Mouse (Mus musculus) ES-E14 (cell line): Measurements from ENCODE around the gene Meltf. TPM values are rescaled to one million over a fixed set of nuclear protein-coding genes. Genes with fewer than 3 reads are reported as not detected.

Source experiments
- DNase-seq: peaks from one replicate; pipeline ENCODE4 v3.0.0-alpha.2; 2013; ENCODE audit warnings: low read depth, low spot score
- H3K27ac ChIP-seq: 2 replicates; pipeline ENCODE4 v1.5.1; 2012; ENCODE audit warnings: low read depth, mild to moderate bottlenecking, low read length, moderate library complexity, mixed read lengths; ENCODE audit not compliant: poor library complexity, insufficient read depth, severe bottlenecking
- H3K36me3 ChIP-seq: 2 replicates; pipeline ENCODE4 v1.6.1; 2012; ENCODE audit warnings: mild to moderate bottlenecking, low read length, moderate library complexity, mixed read lengths; ENCODE audit not compliant: control insufficient read depth, poor library complexity, insufficient read depth, severe bottlenecking
- H3K4me1 ChIP-seq, 2 experiments: fragments of 150-350 bp in 1 of 2; sonication (generic) in 1 of 2; 2 replicates each; pipeline ENCODE4 v1.6.1; 2012; ENCODE audit warnings: low read length in 2 of 2, mild to moderate bottlenecking in 1 of 2, mixed read lengths in 1 of 2; ENCODE audit not compliant: control insufficient read depth in 2 of 2, insufficient read depth in 2 of 2, poor library complexity in 1 of 2
- H3K4me3 ChIP-seq, 2 experiments: fragments of 150-350 bp in 1 of 2; sonication (generic) in 1 of 2; 2 replicates each; pipeline ENCODE4 v1.5.1; 2012; ENCODE audit warnings: low read length in 2 of 2, low read depth in 1 of 2, mild to moderate bottlenecking in 1 of 2, mixed read lengths in 1 of 2; ENCODE audit not compliant: insufficient read depth in 1 of 2, poor library complexity in 1 of 2, severe bottlenecking in 1 of 2
- H3K9ac ChIP-seq: 2 replicates; pipeline ENCODE4 v1.6.1; 2012; ENCODE audit warnings: low read depth, mild to moderate bottlenecking, low read length, mixed read lengths; ENCODE audit not compliant: poor library complexity, insufficient read depth, severe bottlenecking
- H3K9me3 ChIP-seq: fragments of 150-350 bp; sonication (generic); 2 replicates; pipeline ENCODE4 v1.6.1; 2012; ENCODE audit warnings: low read depth, mild to moderate bottlenecking, low read length; ENCODE audit not compliant: control insufficient read depth, insufficient read depth
- CHD2 ChIP-seq: IDR thresholded peaks from 2 replicates; pipeline ENCODE4 v1.6.1; 2014; ENCODE audit warnings: mild to moderate bottlenecking, low read depth, low read length, inconsistent platforms
- HCFC1 ChIP-seq: IDR thresholded peaks from 2 replicates; pipeline ENCODE4 v1.6.1; 2012; ENCODE audit warnings: low read length, inconsistent platforms, borderline replicate concordance; ENCODE audit not compliant: insufficient read depth
- MAFK ChIP-seq: IDR thresholded peaks from 2 replicates; pipeline ENCODE4 v1.6.1; 2014; ENCODE audit warnings: mild to moderate bottlenecking, low read depth, low read length, inconsistent platforms; ENCODE audit not compliant: insufficient read depth
- ZC3H11A ChIP-seq: IDR thresholded peaks from 2 replicates; pipeline ENCODE4 v1.6.1; 2012; ENCODE audit warnings: low read depth, mild to moderate bottlenecking, inconsistent platforms, low read length, borderline replicate concordance
- ZNF384 ChIP-seq: IDR thresholded peaks from 2 replicates; pipeline ENCODE4 v1.6.1; 2012; ENCODE audit warnings: low read depth, low read length, inconsistent platforms
- in situ Hi-C, 2 experiments: fragments of 600-800 bp; cut with MboI; formaldehyde crosslinking; loops; one replicate each; pipeline ENCODE4 v1.15.1; 2025; ENCODE audit warnings: low sequenced_read_pairs in 2 of 2, inconsistent platforms in 1 of 2; ENCODE audit not compliant: unreplicated experiment in 2 of 2
- total RNA-seq: library from RNA; depleted of rRNA; stranded (reverse); fragments of 300-350 nt; gene quantifications from 2 replicates; pipeline ENCODE4 v1.2.3, GENCODE M21; 2012

Meltf gene
- total RNA-seq, 1 experiment = 0.40 TPM

DNA sequence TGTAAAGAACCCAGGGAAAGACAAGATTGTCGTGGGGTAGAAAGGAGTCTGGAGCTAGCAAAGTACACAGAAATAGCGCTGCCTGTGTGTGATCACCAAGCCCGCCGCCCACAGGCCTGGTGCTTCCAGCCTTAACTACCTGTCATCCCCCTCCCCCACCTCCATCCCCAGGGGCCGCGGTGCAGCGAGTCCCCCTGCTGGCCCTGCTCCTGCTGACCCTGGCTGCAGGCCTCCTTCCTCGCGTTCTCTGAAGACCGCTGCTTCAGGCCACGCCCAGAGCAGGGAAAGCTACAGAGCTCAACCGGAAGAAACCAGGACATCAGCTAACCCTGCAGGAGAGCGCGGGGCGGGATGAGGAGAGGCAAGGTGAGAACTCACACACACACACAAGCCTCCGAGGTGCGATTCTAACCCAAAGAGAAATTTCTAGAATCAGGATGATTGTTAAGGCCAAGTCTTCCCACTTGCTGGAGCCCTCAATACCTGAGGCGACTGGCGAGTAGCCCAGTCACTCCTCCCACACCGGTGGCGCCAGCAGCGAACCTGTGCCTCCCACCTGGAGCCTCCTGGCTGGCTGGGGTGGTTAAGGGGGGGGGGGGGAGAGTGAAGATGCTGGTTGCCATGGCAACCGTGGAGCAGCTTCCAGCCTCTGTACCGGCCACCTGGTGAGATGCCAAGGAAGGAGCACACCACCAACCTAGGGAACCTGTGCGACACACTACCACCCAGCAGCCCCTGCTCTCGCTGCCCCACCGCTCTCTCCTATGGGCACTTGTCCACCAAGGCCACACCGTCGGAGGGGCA lies 18.6 kb downstream of the Meltf start:
- Histone ChIP-seq H3K4me1 (peaks cover 4 to 31% of the 10 kb centered on the region in 2 experiments; a peak in 3 of 4 replicates), H3K27ac (no peak overlapping the region), H3K9me3 (no peaks in the 10 kb centered on the region), H3K9ac (no peak overlapping the region), H3K4me3 (no peak overlapping the region), H3K36me3 (no peaks in the 10 kb centered on the region)
- in situ Hi-C loops = no loop called here
- DNase-seq = no peak
- TF ChIP-seq ZC3H11A (no peak), ZNF384 (no peak), HCFC1 (no peak), CHD2 (no peak), MAFK (no peak)

DNA sequence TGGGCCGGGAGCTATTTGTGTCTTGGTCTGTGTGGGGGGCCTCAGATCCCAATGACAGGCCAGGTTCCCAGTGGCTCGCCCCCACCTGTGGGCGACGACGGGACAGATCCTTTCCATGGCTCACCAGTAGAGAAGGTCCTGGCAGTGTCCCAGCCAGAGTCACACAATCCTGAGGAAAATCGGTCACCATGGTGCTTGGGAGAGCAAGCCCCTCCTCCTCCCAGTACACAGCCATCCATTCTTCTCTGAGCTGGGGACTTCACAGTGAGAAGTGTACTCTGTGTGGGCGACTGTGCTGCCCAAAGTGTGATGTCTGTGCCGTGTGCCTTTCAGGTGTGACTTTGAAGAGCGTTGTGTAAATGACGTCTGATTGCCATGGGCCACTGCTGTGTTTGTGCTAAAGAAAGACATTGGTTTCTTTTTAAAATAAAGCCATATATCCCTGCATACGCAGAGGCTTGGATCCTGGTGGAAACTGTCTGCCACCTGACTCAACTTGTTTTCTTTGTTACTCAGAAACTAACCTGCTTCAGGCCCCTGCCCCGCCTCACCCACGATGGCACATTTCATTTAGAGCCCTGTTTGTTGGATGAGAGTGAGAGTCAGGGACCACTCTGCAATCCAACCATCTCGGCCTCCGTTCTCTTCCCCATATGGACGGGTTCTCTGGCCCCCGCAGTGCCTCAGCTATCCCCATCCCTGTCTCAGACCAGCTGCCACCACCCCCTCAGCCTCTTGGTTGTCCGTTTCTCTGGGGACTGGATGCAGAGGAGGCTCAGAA lies 20.1 kb downstream of the Meltf start:
- Histone ChIP-seq H3K27ac (no peak overlapping the region), H3K9ac (no peak overlapping the region), H3K4me3 (no peak overlapping the region), H3K9me3 (no peaks in the 10 kb centered on the region), H3K36me3 (no peaks in the 10 kb centered on the region), H3K4me1 (peaks cover 0 to 18% of the 10 kb centered on the region in 2 experiments; a peak in 3 of 4 replicates)
- in situ Hi-C loops = no loop called here
- TF ChIP-seq HCFC1 = no peak
- no peak for TF ChIP-seq ZC3H11A
- no peak for DNase-seq

DNA sequence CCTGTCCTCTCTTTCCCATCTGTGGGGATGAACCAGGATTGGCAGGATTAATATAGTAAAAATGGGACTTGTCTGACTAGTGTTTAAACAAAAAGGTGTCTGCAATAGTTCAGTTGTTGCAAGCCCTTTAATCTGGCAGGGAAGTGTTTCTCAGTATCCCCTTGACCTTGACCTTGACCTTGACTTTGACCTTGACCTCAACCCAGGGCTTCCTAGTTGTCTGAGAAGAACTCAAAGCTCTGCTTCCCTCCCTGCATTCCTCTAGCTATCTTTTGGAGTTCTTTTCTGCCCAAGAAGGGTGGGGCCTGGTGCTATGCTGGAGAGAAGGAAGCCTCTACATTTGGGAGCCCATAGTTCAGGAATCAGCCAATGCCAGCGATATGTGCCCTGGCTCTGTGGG lies 23.3 kb downstream of the Meltf start:
- H3K4me3 ChIP-seq = no peak overlapping the region
- H3K36me3 ChIP-seq = no peaks in the 10 kb centered on the region
- TF ChIP-seq ZNF384 = no peak
- no peak for TF ChIP-seq HCFC1
- TF ChIP-seq ZC3H11A = no peak
- TF ChIP-seq MAFK = no peak
- TF ChIP-seq CHD2 = no peak
- H3K9ac ChIP-seq = no peak overlapping the region
- in situ Hi-C loops = no loop called here
- no peaks in the 10 kb centered on the region for H3K9me3 ChIP-seq
- DNase-seq = no peak
- H3K4me1 ChIP-seq = peaks cover 0 to 24% of the 10 kb centered on the region in 2 experiments; a peak in 3 of 4 replicates
- H3K27ac ChIP-seq = no peak overlapping the region

DNA sequence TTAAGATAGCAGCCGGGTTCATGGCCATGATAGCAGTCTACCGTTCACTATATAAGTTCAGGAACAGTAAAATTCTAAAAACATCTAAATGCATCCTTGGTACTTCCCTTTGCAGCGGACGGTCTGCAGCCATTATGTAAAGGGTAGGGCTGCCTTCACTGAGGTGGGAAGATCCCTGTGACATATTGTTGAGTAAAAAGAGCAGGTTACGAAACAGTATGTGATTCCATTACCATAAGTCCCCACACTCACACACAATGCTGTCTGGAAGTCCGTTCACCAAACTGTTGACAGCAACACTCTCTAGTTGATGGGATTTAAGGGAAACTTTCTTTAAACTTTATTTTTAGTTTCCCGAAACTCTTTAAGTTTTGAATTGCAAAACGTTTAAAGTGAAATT lies 24.6 kb downstream of the Meltf start:
- no peak overlapping the region for H3K4me3 ChIP-seq
- H3K27ac ChIP-seq = no peak overlapping the region
- in situ Hi-C loops = no loop called here
- H3K9ac ChIP-seq = no peak overlapping the region
- no peaks in the 10 kb centered on the region for H3K36me3 ChIP-seq
- DNase-seq = no peak
- no peaks in the 10 kb centered on the region for H3K9me3 ChIP-seq
- TF ChIP-seq MAFK (no peak), HCFC1 (no peak), CHD2 (no peak), ZC3H11A (no peak), ZNF384 (no peak)
- peaks cover 0 to 16% of the 10 kb centered on the region in 2 experiments; a peak in 3 of 4 replicates for H3K4me1 ChIP-seq
